Mouse (Mus musculus) retina, postnatal 7 days (tissue): Measurements from ENCODE around the gene Olfr1393.

Source experiments
- DNase-seq: peaks from one replicate; pipeline ENCODE4 v3.0.0-alpha.2; 2012; ENCODE audit warnings: low read depth, low spot score

The Olfr1393 gene

GRCm38 (mm10) chr11:49278222-49278621, at the start of gene Olfr1393:
TSS of gene Olfr1393 (plus strand) at chr11:49278304.
- DNase-seq, result no peak

GRCm38 (mm10) chr11:49232781-49233180, 45.3 kb upstream of the Olfr1393 start:
- DNase-seq, result no peak

DNA sequence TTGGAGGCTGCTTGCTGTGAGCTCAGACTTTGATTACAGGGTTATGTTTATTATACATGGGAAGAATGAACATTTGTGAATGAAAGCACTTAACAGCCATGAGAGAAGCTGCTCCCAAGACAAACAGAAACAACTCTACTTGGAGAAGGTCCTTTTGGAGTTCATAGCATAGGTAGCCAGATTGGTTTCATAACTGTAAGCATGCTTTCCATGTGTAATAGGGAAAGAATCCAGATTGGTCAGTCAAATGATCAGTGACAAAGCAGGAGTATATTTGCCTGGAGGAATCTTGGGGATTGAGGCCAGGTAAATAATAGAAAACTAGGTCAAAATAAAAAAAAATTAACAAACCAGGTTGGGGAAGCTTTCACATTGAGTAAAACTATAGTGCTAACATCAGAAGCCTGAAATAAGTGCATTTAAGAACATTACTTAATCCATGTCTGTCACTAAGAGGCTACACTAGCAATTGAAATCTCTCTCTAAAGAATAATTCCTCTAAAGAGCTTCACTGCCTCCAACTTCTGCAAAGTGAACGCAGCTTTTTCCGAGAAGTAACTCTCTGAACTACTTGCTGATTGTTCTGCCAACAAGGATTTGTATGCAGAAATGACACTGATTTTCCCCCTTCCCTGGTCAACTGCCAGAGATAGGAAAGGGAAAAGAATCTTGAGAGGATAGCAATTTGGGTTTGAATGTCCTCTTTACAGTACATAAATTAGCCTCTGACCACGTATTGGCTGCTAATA, 42.5 kb upstream of the Olfr1393 start:
- DNase-seq, result no peak

DNA sequence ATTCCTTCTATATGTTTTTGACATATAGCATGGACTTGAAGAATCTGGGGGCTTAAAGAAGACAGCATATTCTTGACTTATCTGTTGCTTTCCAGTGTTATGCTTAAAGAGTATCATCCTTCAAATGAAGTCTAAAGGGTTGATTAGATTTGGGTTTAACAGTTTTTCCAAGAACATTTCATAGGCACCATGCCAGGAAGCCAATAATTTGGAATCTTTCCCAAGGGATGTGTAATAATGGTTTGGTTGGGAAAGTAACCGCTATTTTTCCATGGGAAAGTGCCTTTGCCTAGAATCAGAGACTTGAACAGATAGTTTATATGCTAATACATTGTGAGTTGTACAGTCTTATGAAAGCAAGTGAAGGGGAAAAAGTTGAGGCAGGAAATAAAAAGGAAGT, 41.2 kb upstream of the Olfr1393 start:
- DNase-seq, result no peak

DNA sequence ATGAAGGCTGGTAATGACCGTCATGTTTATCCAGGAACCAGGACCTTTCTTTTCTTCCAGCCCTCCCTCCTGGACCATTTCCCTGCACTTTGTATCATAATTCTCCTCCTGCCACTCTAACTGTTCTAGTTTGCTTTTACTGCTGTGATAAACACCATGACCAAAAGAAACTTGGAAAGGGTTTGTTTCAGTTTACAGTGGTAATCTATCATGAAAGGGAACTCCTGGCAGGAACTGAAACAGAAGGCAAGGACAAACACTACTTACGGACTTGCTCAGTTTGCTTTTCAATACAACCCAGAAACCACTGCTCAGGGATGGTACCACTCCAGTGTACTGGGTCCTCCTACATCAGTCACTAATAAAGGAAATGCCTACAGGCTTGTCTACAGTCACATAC, 40.6 kb upstream of the Olfr1393 start:
- DNase-seq, result no peak

- no peak for DNase-seq
Observed at GRCm38 (mm10) chr11:49240310-49240709, 37.8 kb upstream of the Olfr1393 start.

GRCm38 (mm10) chr11:49240874-49241273, 37.2 kb upstream of the Olfr1393 start:
- no peak for DNase-seq

- no peak for DNase-seq
Observed at GRCm38 (mm10) chr11:49241471-49241870, 36.6 kb upstream of the Olfr1393 start.

- no peak for DNase-seq
Observed at GRCm38 (mm10) chr11:49242944-49243626, 35.0 kb upstream of the Olfr1393 start.

GRCm38 (mm10) chr11:49243727-49244594, 34.1 kb upstream of the Olfr1393 start, which contains the start of gene Mgat1:
TSS of gene Mgat1 (plus strand) at chr11:49244191.
- peak; percentile 87 for DNase-seq

DNA sequence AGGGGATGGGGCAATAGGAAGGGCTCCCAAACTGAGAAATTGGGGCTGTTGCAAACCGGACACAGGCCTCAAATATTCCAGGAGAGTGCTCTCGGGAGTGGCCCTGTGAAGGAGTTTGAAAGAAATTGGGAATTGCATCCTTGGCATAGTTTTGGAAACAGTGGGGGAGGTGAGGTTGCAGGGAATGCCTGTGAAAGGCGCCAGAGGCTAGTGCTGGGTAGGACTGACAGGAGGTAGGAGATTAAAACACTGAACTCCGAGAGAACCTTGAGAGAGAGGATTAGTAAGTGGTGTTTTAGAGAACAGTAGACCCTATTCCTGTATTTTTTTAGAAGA, 33.5 kb upstream of the Olfr1393 start:
- DNase-seq, result no peak

GRCm38 (mm10) chr11:49245176-49245575, 32.9 kb upstream of the Olfr1393 start:
- peak; percentile 54 for DNase-seq

DNA sequence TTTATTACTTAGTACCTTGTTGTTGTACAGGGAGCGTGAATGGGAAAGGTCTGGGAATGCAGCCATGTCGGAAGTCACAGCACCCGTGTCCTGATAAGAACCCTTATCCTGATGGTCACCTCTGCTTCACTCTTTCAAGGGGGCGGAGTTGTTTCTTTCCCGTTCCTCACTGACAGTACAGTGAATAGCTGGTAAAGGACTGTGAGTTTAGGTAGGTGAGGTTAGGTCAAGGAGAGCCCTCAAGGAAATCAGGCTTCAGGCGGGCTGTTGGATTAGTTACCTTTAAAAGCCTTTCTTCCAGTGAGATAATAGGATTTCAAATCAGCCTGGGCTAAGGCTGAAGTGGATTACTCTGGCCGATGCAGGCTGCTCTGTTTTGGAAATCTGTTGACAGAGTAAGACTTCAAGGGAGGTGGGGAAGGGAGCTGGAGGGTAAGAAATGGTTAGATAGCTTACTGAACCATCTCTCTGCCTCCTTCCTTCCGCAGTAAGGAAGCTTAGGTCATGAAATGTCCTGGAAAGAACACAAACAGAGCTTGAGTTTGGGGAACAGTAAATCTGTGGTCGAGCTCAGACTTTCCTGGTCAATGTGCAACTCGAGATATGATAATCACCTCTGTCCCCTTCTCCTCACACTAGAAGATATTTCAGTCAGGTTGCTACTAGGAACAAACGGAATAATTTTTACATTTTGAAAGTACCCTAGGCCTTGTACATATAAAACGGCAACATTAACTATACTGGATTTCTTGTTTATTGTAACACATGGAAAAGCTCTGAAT, 32.3 kb upstream of the Olfr1393 start:
- peak; percentile 56 for DNase-seq

GRCm38 (mm10) chr11:49246523-49246922, 31.6 kb upstream of the Olfr1393 start:
- no peak for DNase-seq

DNA sequence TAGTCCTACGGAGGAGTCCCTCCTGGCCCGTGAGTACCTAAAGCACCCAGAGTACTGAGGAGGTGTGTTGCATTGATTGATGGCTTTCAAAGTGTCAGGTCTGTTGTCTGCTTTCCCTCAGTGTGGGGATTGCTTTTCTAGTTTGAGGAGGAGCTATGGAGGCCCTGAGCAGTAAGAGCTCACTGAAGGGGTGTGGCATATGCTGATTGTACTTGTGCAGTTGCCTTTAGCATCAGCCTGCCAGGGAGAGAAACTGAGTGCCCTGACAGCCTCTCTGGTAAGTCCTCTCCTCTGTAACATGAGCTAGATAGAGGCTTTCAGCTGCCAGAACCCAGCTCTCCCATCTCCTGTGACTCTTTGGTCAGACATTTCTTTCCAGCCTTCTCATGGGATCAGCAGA, 30.8 kb upstream of the Olfr1393 start:
- DNase-seq, result no peak

DNA sequence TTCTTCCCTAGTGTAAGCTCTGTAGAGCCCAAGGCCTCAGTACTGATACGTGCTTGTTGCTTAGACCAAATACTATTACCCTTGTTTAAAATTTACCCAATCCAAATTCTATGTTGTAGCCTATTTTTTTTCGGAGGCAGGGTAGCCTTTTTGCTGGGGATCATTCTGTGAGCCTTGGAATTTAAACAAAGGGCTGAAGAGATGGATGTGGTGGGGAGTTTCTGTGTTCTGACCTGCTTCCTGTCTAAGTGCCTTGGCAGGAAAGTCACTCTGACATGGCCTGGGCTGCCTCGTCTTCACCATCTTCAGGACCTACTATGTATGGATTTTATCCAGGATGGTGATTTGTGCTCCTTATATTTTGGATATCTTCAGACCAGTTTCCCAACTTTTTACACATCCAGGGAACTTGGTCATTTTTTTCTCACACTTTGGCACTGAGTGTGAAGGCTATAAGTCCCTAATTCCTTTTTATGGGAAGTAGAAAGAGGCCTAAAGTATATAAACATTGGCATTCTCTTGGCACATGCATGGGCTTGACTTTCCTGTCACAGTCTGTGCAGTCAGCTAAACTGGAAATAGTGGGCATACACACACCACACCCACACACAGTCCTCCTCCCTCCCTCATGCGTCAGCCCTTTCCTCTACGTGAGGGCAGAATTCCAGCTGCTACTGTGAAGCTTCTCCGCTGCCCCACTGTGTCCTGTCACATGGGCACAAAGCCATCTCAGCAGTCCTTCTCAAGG, 29.7 kb upstream of the Olfr1393 start:
- DNase-seq, result no peak

DNA sequence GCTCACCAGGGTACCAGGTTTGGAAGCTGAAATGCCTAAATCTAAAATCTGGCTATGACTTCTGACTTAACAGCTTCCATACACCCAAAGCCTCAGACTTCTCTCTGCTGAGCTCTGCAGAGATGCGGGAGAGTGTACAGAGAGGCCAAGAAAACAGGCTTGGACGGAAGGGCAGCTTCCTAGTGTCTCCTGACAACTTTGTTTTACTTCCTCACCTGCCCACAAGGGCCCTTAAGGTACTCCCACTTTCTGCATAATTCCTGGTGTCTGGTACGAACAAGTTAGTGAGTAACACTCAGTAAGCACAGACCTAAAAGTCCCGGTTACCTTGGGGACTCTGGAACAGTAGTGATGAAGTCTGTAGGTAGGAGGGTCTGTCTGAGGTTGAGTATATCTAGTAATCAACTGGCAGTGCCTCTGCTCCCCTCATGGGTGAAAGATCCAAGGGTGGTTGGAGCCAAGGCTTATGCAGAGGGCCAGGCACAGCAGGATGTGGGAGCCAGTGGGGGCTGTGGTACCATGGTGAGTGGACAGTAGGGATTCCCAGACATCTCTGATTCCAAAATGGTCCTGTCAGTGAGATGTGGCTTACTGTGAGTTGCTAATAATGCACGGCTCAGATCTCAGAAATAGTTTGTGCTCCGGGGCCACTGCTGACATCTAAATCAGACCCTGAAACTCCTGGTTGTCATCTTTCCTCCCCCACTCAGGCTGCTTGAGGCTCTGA, 29.0 kb upstream of the Olfr1393 start:
- DNase-seq, result no peak

GRCm38 (mm10) chr11:49249811-49250421, 28.2 kb upstream of the Olfr1393 start:
- no peak for DNase-seq
